Mouse (Mus musculus) frontal cortex, postnatal 36 days (tissue): ENCODE measurements around the gene Cap2.

Experiments
- DNase-seq, 2 experiments: peaks; one replicate each; pipeline ENCODE4 v3.0.0; 2022; ENCODE audit warnings: low spot score in 2 of 2

Gene Cap2

GRCm38 (mm10) chr13:46690559-46691241 is 189.1 kb downstream of the Cap2 start:
- no peak for DNase-seq

- DNase-seq: no peak
Observed at GRCm38 (mm10) chr13:46695296-46695908, 193.8 kb downstream of the Cap2 start.

DNA sequence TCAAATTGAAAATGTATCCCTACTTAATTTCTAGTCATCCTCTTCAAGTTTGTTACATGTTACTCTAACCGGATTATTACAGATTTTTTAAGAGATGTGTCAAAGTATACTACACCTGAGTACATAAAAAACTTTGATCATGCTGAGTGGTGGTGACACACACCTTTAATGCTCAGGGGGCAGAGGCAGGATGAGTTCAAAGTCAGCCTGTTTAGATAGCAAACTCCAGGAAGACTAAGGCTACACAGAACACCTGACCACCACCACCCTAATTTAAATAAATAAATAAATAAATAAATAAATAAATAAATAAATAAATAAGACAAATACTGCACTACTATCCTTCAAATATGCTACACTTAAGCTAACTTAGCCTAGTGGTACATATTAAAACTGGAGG is 194.3 kb downstream of the Cap2 start:
- no peak for DNase-seq

DNA sequence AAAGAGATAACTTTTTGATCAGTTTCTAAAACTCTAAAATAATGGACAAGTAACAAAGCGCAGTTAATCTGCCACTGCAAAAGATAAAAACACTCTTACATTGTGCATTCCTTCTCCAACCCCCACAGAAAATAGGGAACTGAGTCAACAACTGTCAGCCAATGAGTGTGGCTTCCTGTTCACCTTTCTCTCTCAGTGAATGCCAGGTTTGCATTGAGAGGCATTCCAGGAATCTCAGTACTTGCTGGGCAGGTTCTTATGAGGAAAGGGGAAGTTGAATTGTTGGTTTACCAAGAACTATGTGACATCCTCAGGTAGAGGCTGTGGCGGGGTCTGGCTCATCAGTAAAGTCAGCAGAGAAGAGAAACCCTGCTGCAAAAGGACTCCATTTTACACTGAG is 195.1 kb downstream of the Cap2 start:
- DNase-seq: no peak

DNA sequence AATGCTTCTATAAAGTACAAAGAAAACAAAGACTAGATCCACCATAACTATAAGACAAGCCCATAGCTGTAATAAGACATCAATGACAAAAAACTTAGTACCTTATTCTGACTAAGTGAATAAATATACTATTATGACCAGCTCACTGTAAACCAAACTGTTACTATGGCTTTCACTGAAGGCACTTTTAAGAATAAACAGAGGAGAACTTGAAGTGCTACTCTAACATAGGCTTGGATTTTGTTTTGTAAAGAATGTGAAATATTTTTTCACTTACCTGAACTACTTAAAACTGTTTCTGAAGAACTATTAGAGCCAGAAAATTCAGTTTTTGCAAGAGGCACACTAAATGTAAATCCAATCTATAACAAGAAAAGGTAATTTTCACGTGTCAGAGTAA is 197.7 kb downstream of the Cap2 start:
- no peak for DNase-seq
